Mouse (Mus musculus) kidney, adult 18-20 months (tissue): ENCODE data around the gene Abcb4.
"Not testable (repeated sequence)": the region's sequence is repeated elsewhere in the genome, so short reads cannot be mapped to it uniquely, and the experiment has no call there.

Source experiments
- DNase-seq: peaks from one replicate; pipeline ENCODE4 v3.0.0; 2021

Abcb4 gene

DNA sequence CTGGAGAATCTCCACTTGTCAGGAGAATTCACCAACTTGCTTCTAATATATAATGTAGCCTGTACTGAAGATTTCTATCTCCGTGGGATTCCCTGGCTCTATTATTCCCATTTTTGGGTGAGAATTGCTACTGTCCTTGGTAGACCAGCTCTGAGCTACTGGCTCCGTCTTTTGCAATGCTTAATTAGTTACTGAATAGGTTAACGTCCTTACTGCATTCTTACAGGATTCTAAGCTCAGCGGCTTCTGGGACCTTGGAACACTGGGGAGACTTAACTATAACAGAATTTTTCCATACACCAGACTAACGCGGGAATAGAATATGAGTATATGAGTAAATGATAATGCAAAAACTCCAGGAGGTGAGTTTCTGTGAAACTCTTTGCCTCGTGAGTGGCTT lies 106.5 kb downstream of the Abcb4 start:
- DNase-seq: not testable (repeated sequence)

DNA sequence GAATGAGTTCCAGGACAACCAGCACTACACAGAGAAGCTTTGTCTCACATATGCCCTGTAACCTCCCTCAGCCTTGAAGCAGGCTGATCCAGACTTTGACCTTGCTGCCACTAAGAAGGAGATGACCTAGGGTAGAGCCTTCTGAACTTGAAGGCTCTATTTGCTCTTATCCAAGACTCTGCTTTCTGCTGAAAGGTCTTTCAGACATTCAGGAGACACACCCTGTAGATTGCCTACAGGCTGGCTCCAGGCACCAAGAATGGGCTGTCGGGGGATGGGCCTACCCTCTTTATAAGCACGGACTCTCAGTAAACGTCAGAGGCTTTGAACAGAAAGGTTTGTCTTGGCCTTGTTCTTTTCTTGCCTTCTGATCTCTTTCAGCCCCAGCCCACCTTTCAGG lies 113.1 kb downstream of the Abcb4 start:
- DNase-seq: not testable (repeated sequence)
